Mouse (Mus musculus): ENCODE results near the gene Commd2. TPM values are rescaled to one million over a fixed set of nuclear protein-coding genes. Genes with fewer than 3 reads are reported as not detected.

Commd2 gene
- total RNA-seq, 2 experiments from 2014 or later: 2.2 to 9.2 TPM

- no peak for ATAC-seq (replicated peaks; ENCODE audit: low FRiP score, poor library complexity, severe bottlenecking)
Measured at GRCm38 (mm10) chr3:57625275-57625997, 26.1 kb downstream of the Commd2 start.

GRCm38 (mm10) chr3:57619718-57620117 lies 31.8 kb downstream of the Commd2 start:
- no peak for ATAC-seq (replicated peaks; ENCODE audit: low FRiP score, poor library complexity, severe bottlenecking)

- ATAC-seq (replicated peaks; ENCODE audit: low FRiP score, poor library complexity, severe bottlenecking): no peak
Measured at GRCm38 (mm10) chr3:57615652-57616051, 35.9 kb downstream of the Commd2 start.

- ATAC-seq (replicated peaks; ENCODE audit: low FRiP score, poor library complexity, severe bottlenecking): no peak
Measured at GRCm38 (mm10) chr3:57612430-57612997, 39.0 kb downstream of the Commd2 start.

- ATAC-seq (replicated peaks; ENCODE audit: low FRiP score, poor library complexity, severe bottlenecking): no peak
Measured at GRCm38 (mm10) chr3:57611776-57612175, 39.7 kb downstream of the Commd2 start.

GRCm38 (mm10) chr3:57604618-57605015 lies 46.9 kb downstream of the Commd2 start:
- no peak for ATAC-seq (replicated peaks; ENCODE audit: low FRiP score, poor library complexity, severe bottlenecking)

- ATAC-seq (replicated peaks; ENCODE audit: low FRiP score, poor library complexity, severe bottlenecking): no peak
Measured at GRCm38 (mm10) chr3:57603891-57604617, 47.5 kb downstream of the Commd2 start.

GRCm38 (mm10) chr3:57602610-57603009 lies 48.9 kb downstream of the Commd2 start:
- ATAC-seq (replicated peaks; ENCODE audit: low FRiP score, poor library complexity, severe bottlenecking): no peak

GRCm38 (mm10) chr3:57596566-57596965 lies 54.9 kb downstream of the Commd2 start:
- no peak for ATAC-seq (replicated peaks; ENCODE audit: low FRiP score, poor library complexity, severe bottlenecking)

GRCm38 (mm10) chr3:57595506-57595905 lies 56.0 kb downstream of the Commd2 start:
- no peak for ATAC-seq (replicated peaks; ENCODE audit: low FRiP score, poor library complexity, severe bottlenecking)

Other genes starting within 250 kb of the Commd2 start
- gene Tm4sf4, start 226.4 kb downstream of the Commd2 start, total RNA-seq (2015; ENCODE audit: low replicate concordance): not detected in 2 replicates
- not detected in 2 replicates for gene Tm4sf4, start 226.4 kb downstream of the Commd2 start, total RNA-seq (2017; ENCODE audit: low replicate concordance)
- gene Wwtr1, start 75.8 kb downstream of the Commd2 start, total RNA-seq (2015; ENCODE audit: low replicate concordance): not detected in 2 replicates
- gene Wwtr1, start 75.8 kb downstream of the Commd2 start, total RNA-seq (2017; ENCODE audit: low replicate concordance): not detected in 2 replicates
- not detected in 2 replicates for gene Ankub1, start 41.1 kb upstream of the Commd2 start, total RNA-seq (2015; ENCODE audit: low replicate concordance)
- 0.51 TPM in 1 of 2 replicates, not detected in the other for gene Ankub1, start 41.1 kb upstream of the Commd2 start, total RNA-seq (2017; ENCODE audit: low replicate concordance)
- gene Rnf13, start 84.3 kb upstream of the Commd2 start, total RNA-seq (2015; ENCODE audit: low replicate concordance): 19.0 and 36.7 TPM in 2 replicates
- gene Rnf13, start 84.3 kb upstream of the Commd2 start, total RNA-seq (2017; ENCODE audit: low replicate concordance): 13.1 and 18.7 TPM in 2 replicates
- not detected in 2 replicates for gene Pfn2, start 196.4 kb upstream of the Commd2 start, total RNA-seq (2015; ENCODE audit: low replicate concordance)
- not detected in 2 replicates for gene Pfn2, start 196.4 kb upstream of the Commd2 start, total RNA-seq (2017; ENCODE audit: low replicate concordance)